Mouse (Mus musculus) limb, embryonic 13.5 days (tissue): ENCODE measurements at regions not wholly inside any gene's neighbourhood (a gene's known extent, or its start where the extent isn't known, plus 50 kb on each side); places are given as distances from the start of the nearest gene placed in this dataset.

Source experiments
- ATAC-seq: fragments of 200-750 bp; cut with Nextera tagmentation; 2 replicates; pipeline ENCODE4 v1.8.0; 2017; ENCODE audit warnings: low read depth, moderate number of reproducible peaks, moderate TSS enrichment; ENCODE audit not compliant: low FRiP score
- H3K27ac ChIP-seq: fragments of 300-500 bp; sonication (generic); 2 replicates; pipeline ENCODE4 v1.5.1; 2015; ENCODE audit warnings: inconsistent platforms, mild to moderate bottlenecking, moderate library complexity
- H3K27me3 ChIP-seq: fragments of 300-500 bp; sonication (generic); 2 replicates; pipeline ENCODE4 v1.6.1; 2015; ENCODE audit warnings: mild to moderate bottlenecking, inconsistent platforms
- H3K36me3 ChIP-seq: fragments of 300-500 bp; sonication (generic); 2 replicates; pipeline ENCODE4 v1.6.1; 2015; ENCODE audit warnings: inconsistent platforms, mild to moderate bottlenecking, moderate library complexity
- H3K4me1 ChIP-seq: fragments of 300-500 bp; sonication (generic); 2 replicates; pipeline ENCODE4 v1.6.1; 2015; ENCODE audit warnings: inconsistent platforms
- H3K4me2 ChIP-seq: fragments of 300-500 bp; sonication (generic); replicated peaks from 2 replicates; pipeline ENCODE4 v1.6.1; 2015; ENCODE audit warnings: inconsistent platforms, mild to moderate bottlenecking, moderate library complexity
- H3K4me3 ChIP-seq: fragments of 300-500 bp; sonication (generic); 2 replicates; pipeline ENCODE4 v1.5.1; 2015; ENCODE audit warnings: moderate library complexity, mild to moderate bottlenecking, inconsistent platforms
- H3K9ac ChIP-seq: fragments of 300-500 bp; sonication (generic); 2 replicates; pipeline ENCODE4 v1.6.1; 2015; ENCODE audit warnings: mild to moderate bottlenecking, inconsistent platforms
- H3K9me3 ChIP-seq: fragments of 300-500 bp; sonication (generic); 2 replicates; pipeline ENCODE4 v1.6.1; 2016; ENCODE audit warnings: inconsistent platforms
- WGBS: fragments of 180-500 bp; shearing (Covaris S2); methylation state at CpG from one replicate; pipeline ENCODE4 v1.1.7; 2015; 5-methylcytosine and 5-hydroxymethylcytosine counted together

DNA sequence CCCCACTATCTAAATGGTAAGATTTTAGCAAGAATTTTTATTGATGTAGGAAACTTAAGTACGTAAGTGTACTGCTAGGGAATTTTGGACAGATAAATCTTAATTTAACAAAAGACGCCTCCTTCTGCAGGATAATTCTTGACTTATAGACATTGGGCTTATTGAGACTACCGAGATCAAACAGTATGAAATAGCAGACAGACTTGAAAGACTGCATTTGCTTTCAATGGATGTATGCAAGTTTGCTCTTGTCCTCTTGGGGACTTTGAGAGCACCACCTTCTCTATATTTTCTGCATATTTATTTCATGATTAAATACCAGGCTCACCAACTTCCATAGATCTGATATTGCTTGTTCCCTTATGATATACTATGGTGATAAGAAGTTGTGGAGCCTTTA, 92.8 kb upstream of the 1700056E22Rik start:
- Histone ChIP-seq H3K27me3 (no peaks in the 10 kb centered on the region), H3K9me3 (no peaks in the 10 kb centered on the region), H3K27ac (no peak overlapping the region), H3K4me2 (no peak overlapping the region), H3K4me3 (no peak overlapping the region), H3K36me3 (no peaks in the 10 kb centered on the region), H3K9ac (no peak overlapping the region), H3K4me1 (no peaks in the 10 kb centered on the region)
- no peak for ATAC-seq
- 83% methylated on average over 3 of the region's 3 CpGs for WGBS
